Mouse (Mus musculus) forebrain, embryonic 16.5 days (tissue): Measurements from ENCODE around the gene Abl1. TPM values are rescaled to one million over a fixed set of nuclear protein-coding genes. Genes with fewer than 3 reads are reported as not detected.

ENCODE experiments used
- ATAC-seq: fragments of 200-750 bp; cut with Nextera tagmentation; 2 replicates; pipeline ENCODE4 v1.8.0; 2017; ENCODE audit warnings: mild to moderate bottlenecking, moderate library complexity
- H3K27ac ChIP-seq: fragments of 300-500 bp; sonication (generic); 2 replicates; pipeline ENCODE4 v1.5.1; 2014; ENCODE audit warnings: low read length, control low read depth
- H3K27me3 ChIP-seq: fragments of 300-500 bp; sonication (generic); replicated peaks from 2 replicates; pipeline ENCODE4 v1.6.1; 2014; ENCODE audit warnings: low read length; ENCODE audit not compliant: control insufficient read depth, insufficient read depth
- H3K36me3 ChIP-seq: fragments of 300-500 bp; sonication (generic); 2 replicates; pipeline ENCODE4 v1.6.1; 2014; ENCODE audit not compliant: control insufficient read depth, insufficient read depth
- H3K4me1 ChIP-seq: fragments of 300-500 bp; sonication (generic); replicated peaks from 2 replicates; pipeline ENCODE4 v1.6.1; 2014; ENCODE audit warnings: low read length; ENCODE audit not compliant: control insufficient read depth, insufficient read depth
- H3K4me2 ChIP-seq: fragments of 300-500 bp; sonication (generic); 2 replicates; pipeline ENCODE4 v1.6.1; 2014; ENCODE audit warnings: mild to moderate bottlenecking, low read length, control low read depth
- H3K4me3 ChIP-seq: fragments of 300-500 bp; sonication (generic); replicated peaks from 2 replicates; pipeline ENCODE4 v1.5.1; 2014; ENCODE audit warnings: mild to moderate bottlenecking, low read length, control low read depth
- H3K9ac ChIP-seq: fragments of 300-500 bp; sonication (generic); replicated peaks from 2 replicates; pipeline ENCODE4 v1.6.1; 2014; ENCODE audit warnings: low read depth, low read length, control low read depth
- H3K9me3 ChIP-seq: fragments of 300-500 bp; sonication (generic); 2 replicates; pipeline ENCODE4 v1.6.1; 2016; ENCODE audit warnings: low read length; ENCODE audit not compliant: control insufficient read depth
- WGBS: fragments of 180-500 bp; shearing (Covaris S2); extraction: QIAGEN DNeasy Blood & Tissue Kit; methylation state at CpG from one replicate; pipeline ENCODE4 v1.1.7; 2014; 5-methylcytosine and 5-hydroxymethylcytosine counted together
- polyA plus RNA-seq: library from polyadenylated mRNA; unstranded; fragments of >200 nt; fragmentation: Nextera tagmentation; extraction: Ambion mirVana; gene quantifications from 2 replicates; pipeline ENCODE4 v1.2.1, GENCODE M21; 2015

Gene Abl1
- polyA plus RNA-seq, 1 experiment from 2014 or later = 23.8 TPM

GRCm38 (mm10) chr2:31782958-31783602 lies 94.9 kb downstream of the Abl1 start:
- H3K27ac ChIP-seq = no peak overlapping the region
- no peaks in the 10 kb centered on the region for H3K27me3 ChIP-seq
- H3K4me1 ChIP-seq = 0 out of 2 replicates have a peak, but pooled peaks cover 5% of the 10 kb centered on the region
- ATAC-seq = no peak
- H3K4me3 ChIP-seq = no peak overlapping the region
- H3K9me3 ChIP-seq = no peaks in the 10 kb centered on the region
- no peaks in the 10 kb centered on the region; the same call in 1 of the 2 replicates for H3K36me3 ChIP-seq
- whole genome bisulfite sequencing = 74% methylated on average over 8 of the region's 8 CpGs
- no peak overlapping the region for H3K9ac ChIP-seq
- H3K4me2 ChIP-seq = no peak overlapping the region

- peak; percentile 72 for ATAC-seq
- Histone ChIP-seq H3K36me3 (no peaks in the 10 kb centered on the region), H3K9ac (no peak overlapping the region), H3K27ac (no peak overlapping the region), H3K27me3 (no peaks in the 10 kb centered on the region), H3K4me1 (0 out of 2 replicates have a peak, but pooled peaks cover 5% of the 10 kb centered on the region), H3K9me3 (no peaks in the 10 kb centered on the region), H3K4me3 (no peak overlapping the region), H3K4me2 (no peak overlapping the region)
- WGBS = 36% methylated on average over 9 of the region's 9 CpGs
These were observed 96.9 kb downstream of the Abl1 start for GRCm38 (mm10) chr2:31785074-31785473.

GRCm38 (mm10) chr2:31787029-31787428 lies 98.9 kb downstream of the Abl1 start:
- no peak for ATAC-seq
- no peak overlapping the region for H3K9ac ChIP-seq
- peaks cover 4% of the 10 kb centered on the region; the same call in 1 of the 2 replicates for H3K36me3 ChIP-seq
- no peak overlapping the region for H3K4me3 ChIP-seq
- 15% methylated on average over 7 of the region's 7 CpGs for WGBS
- 0 out of 2 replicates have a peak, but pooled peaks cover 5% of the 10 kb centered on the region for H3K4me1 ChIP-seq
- H3K4me2 ChIP-seq = no peak overlapping the region
- no peaks in the 10 kb centered on the region for H3K27me3 ChIP-seq
- H3K27ac ChIP-seq = no peak overlapping the region
- H3K9me3 ChIP-seq = no peaks in the 10 kb centered on the region

GRCm38 (mm10) chr2:31788227-31788626 lies 100.1 kb downstream of the Abl1 start:
- H3K9ac ChIP-seq = no peak overlapping the region
- H3K27me3 ChIP-seq = no peaks in the 10 kb centered on the region
- H3K27ac ChIP-seq = no peak overlapping the region
- no peak overlapping the region for H3K4me3 ChIP-seq
- no peak overlapping the region for H3K4me2 ChIP-seq
- H3K9me3 ChIP-seq = no peaks in the 10 kb centered on the region
- 75% methylated on average over 3 of the region's 3 CpGs for WGBS
- ATAC-seq = no peak
- 0 out of 2 replicates have a peak, but pooled peaks cover 5% of the 10 kb centered on the region for H3K4me1 ChIP-seq
- peaks cover 9% of the 10 kb centered on the region; the same call in 1 of the 2 replicates for H3K36me3 ChIP-seq

- Histone ChIP-seq H3K27ac (no peak overlapping the region), H3K36me3 (peaks cover 9% of the 10 kb centered on the region; the same call in 1 of the 2 replicates), H3K4me2 (no peak overlapping the region), H3K27me3 (no peaks in the 10 kb centered on the region), H3K9me3 (no peaks in the 10 kb centered on the region), H3K4me3 (no peak overlapping the region), H3K4me1 (0 out of 2 replicates have a peak, but pooled peaks cover 5% of the 10 kb centered on the region), H3K9ac (no peak overlapping the region)
- no peak for ATAC-seq
- 81% methylated on average over 2 of the region's 2 CpGs for WGBS
These were observed 101.0 kb downstream of the Abl1 start for GRCm38 (mm10) chr2:31789215-31789614.

GRCm38 (mm10) chr2:31790728-31791251 lies 102.6 kb downstream of the Abl1 start:
- Histone ChIP-seq H3K4me3 (no peak overlapping the region), H3K4me1 (0 out of 2 replicates have a peak, but pooled peaks cover 2% of the 10 kb centered on the region), H3K27ac (no peak overlapping the region), H3K9me3 (no peaks in the 10 kb centered on the region), H3K27me3 (no peaks in the 10 kb centered on the region), H3K4me2 (no peak overlapping the region), H3K36me3 (peaks cover 13% of the 10 kb centered on the region), H3K9ac (no peak overlapping the region)
- no peak for ATAC-seq
- WGBS = 84% methylated on average over 13 of the region's 13 CpGs

- H3K4me1 ChIP-seq = 0 out of 2 replicates have a peak, but pooled peaks cover 2% of the 10 kb centered on the region
- WGBS = 86% methylated on average over 8 of the region's 8 CpGs
- ATAC-seq = no peak
- no peak overlapping the region for H3K9ac ChIP-seq
- no peaks in the 10 kb centered on the region for H3K9me3 ChIP-seq
- H3K4me2 ChIP-seq = no peak overlapping the region
- H3K4me3 ChIP-seq = no peak overlapping the region
- no peak overlapping the region for H3K27ac ChIP-seq
- H3K27me3 ChIP-seq = no peaks in the 10 kb centered on the region
- H3K36me3 ChIP-seq = peaks cover 13% of the 10 kb centered on the region
These were observed 103.1 kb downstream of the Abl1 start for GRCm38 (mm10) chr2:31791260-31791659.

GRCm38 (mm10) chr2:31792611-31793010 lies 104.4 kb downstream of the Abl1 start:
- Histone ChIP-seq H3K4me3 (no peak overlapping the region), H3K4me1 (no peaks in the 10 kb centered on the region), H3K36me3 (peaks cover 19% of the 10 kb centered on the region), H3K27me3 (no peaks in the 10 kb centered on the region), H3K4me2 (no peak overlapping the region), H3K9ac (no peak overlapping the region), H3K27ac (no peak overlapping the region), H3K9me3 (no peaks in the 10 kb centered on the region)
- ATAC-seq = no peak
- WGBS = 79% methylated on average over 6 of the region's 6 CpGs

- Histone ChIP-seq H3K27me3 (no peaks in the 10 kb centered on the region), H3K4me2 (no peak overlapping the region), H3K4me3 (no peak overlapping the region), H3K9ac (no peak overlapping the region), H3K36me3 (peaks cover 28% of the 10 kb centered on the region), H3K9me3 (no peaks in the 10 kb centered on the region), H3K4me1 (no peaks in the 10 kb centered on the region), H3K27ac (no peak overlapping the region)
- no peak for ATAC-seq
- 92% methylated on average over 3 of the region's 3 CpGs for WGBS
These were observed 108.8 kb downstream of the Abl1 start for GRCm38 (mm10) chr2:31796943-31797342.
